Mouse (Mus musculus) spleen, adult 2 months (tissue): ENCODE data around the gene Baz1b. TPM values are rescaled to one million over a fixed set of nuclear protein-coding genes. Genes with fewer than 3 reads are reported as not detected.

Source experiments
- DNase-seq, 2 experiments: peaks; one replicate each; pipeline versions ENCODE4 v3.0.0 to v3.0.0-alpha.2; 2012 to 2021; ENCODE audit warnings: low spot score in 2 of 2, low read depth in 1 of 2
- H3K27ac ChIP-seq: fragments of 200-500 bp; 2 replicates; pipeline ENCODE4 v1.5.1; 2012; ENCODE audit warnings: low read length, inconsistent platforms; ENCODE audit not compliant: insufficient read depth
- H3K27me3 ChIP-seq: fragments of 200-500 bp; 2 replicates; pipeline ENCODE4 v1.6.1; 2012; ENCODE audit warnings: mild to moderate bottlenecking, moderate library complexity, low read length, inconsistent platforms; ENCODE audit not compliant: control insufficient read depth, insufficient read depth
- H3K36me3 ChIP-seq: fragments of 200-500 bp; 2 replicates; pipeline ENCODE4 v1.6.1; 2012; ENCODE audit warnings: mild to moderate bottlenecking, low read length, inconsistent platforms; ENCODE audit not compliant: control insufficient read depth, insufficient read depth
- H3K4me1 ChIP-seq: fragments of 200-500 bp; 2 replicates; pipeline ENCODE4 v1.6.1; 2011; ENCODE audit warnings: inconsistent platforms; ENCODE audit not compliant: control insufficient read depth, insufficient read depth, insufficient read length
- H3K4me3 ChIP-seq: fragments of 200-500 bp; 2 replicates; pipeline ENCODE4 v1.5.1; 2011; ENCODE audit warnings: mild to moderate bottlenecking, inconsistent platforms; ENCODE audit not compliant: insufficient read depth, insufficient read length; ENCODE audit errors: extremely low read depth
- CTCF ChIP-seq: fragments of 200-500 bp; IDR thresholded peaks from 2 replicates; pipeline ENCODE4 v1.5.1; 2011; ENCODE audit warnings: mild to moderate bottlenecking, inconsistent platforms; ENCODE audit not compliant: insufficient read depth, insufficient read length, insufficient replicate concordance; ENCODE audit errors: extremely low read depth
- POLR2A ChIP-seq: fragments of 200-500 bp; IDR thresholded peaks from 2 replicates; pipeline ENCODE4 v1.6.1; 2011; ENCODE audit warnings: low read depth, low read length, inconsistent platforms
- WGBS: fragments of 180-500 bp; shearing (Covaris S2); methylation state at CpG from one replicate; pipeline ENCODE4 v1.1.7; 2018; 5-methylcytosine and 5-hydroxymethylcytosine counted together
- polyA plus RNA-seq: library from polyadenylated mRNA; depleted of rRNA; stranded (reverse); fragments of >200 nt; gene quantifications from 2 replicates; pipeline ENCODE4 v1.2.3, GENCODE M21; 2012

The Baz1b gene
- polyA plus RNA-seq, 1 experiment, result 22.6 TPM

- no peak overlapping the region for H3K27ac ChIP-seq
- no peaks in the 10 kb centered on the region for H3K27me3 ChIP-seq
- H3K4me1 ChIP-seq, result no peaks in the 10 kb centered on the region
- 60% methylated on average over 8 of the region's 8 CpGs for WGBS
- H3K36me3 ChIP-seq, result no peaks in the 10 kb centered on the region
- TF ChIP-seq CTCF, result no peak
- TF ChIP-seq POLR2A, result no peak
- no peak for DNase-seq
- H3K4me3 ChIP-seq, result no peak overlapping the region
Measured at GRCm38 (mm10) chr5:135269451-135269850, 82.4 kb downstream of the Baz1b start.

- Histone ChIP-seq H3K27me3 (no peaks in the 10 kb centered on the region), H3K4me1 (no peaks in the 10 kb centered on the region), H3K4me3 (no peak overlapping the region), H3K27ac (no peak overlapping the region), H3K36me3 (no peaks in the 10 kb centered on the region)
- 81% methylated on average over 4 of the region's 4 CpGs for WGBS
- DNase-seq, result no peak
- TF ChIP-seq POLR2A, result no peak
- no peak for TF ChIP-seq CTCF
Measured at GRCm38 (mm10) chr5:135270361-135270760, 83.3 kb downstream of the Baz1b start.

GRCm38 (mm10) chr5:135271563-135272165 lies 84.6 kb downstream of the Baz1b start:
- H3K36me3 ChIP-seq, result no peaks in the 10 kb centered on the region
- no peaks in the 10 kb centered on the region for H3K27me3 ChIP-seq
- H3K4me1 ChIP-seq, result no peaks in the 10 kb centered on the region
- no peak overlapping the region for H3K27ac ChIP-seq
- no peak overlapping the region for H3K4me3 ChIP-seq
- DNase-seq, result no peak
- 88% methylated on average over 12 of the region's 12 CpGs for WGBS
- TF ChIP-seq POLR2A (no peak), CTCF (no peak)

GRCm38 (mm10) chr5:135274663-135275396 lies 87.8 kb downstream of the Baz1b start:
- Histone ChIP-seq H3K36me3 (no peaks in the 10 kb centered on the region), H3K27ac (no peak overlapping the region), H3K27me3 (no peaks in the 10 kb centered on the region), H3K4me1 (no peaks in the 10 kb centered on the region), H3K4me3 (no peak overlapping the region)
- DNase-seq, result no peak
- 74% methylated on average over 15 of the region's 15 CpGs for WGBS
- TF ChIP-seq CTCF (no peak), POLR2A (no peak)

- TF ChIP-seq POLR2A (no peak), CTCF (no peak)
Measured at GRCm38 (mm10) chr5:135276597-135276996, 89.5 kb downstream of the Baz1b start.

GRCm38 (mm10) chr5:135280226-135280625 lies 93.2 kb downstream of the Baz1b start:
- Histone ChIP-seq H3K27ac (no peak overlapping the region), H3K4me1 (no peaks in the 10 kb centered on the region), H3K4me3 (no peak overlapping the region), H3K27me3 (no peaks in the 10 kb centered on the region), H3K36me3 (no peaks in the 10 kb centered on the region)
- DNase-seq, result no peak
- no peak for TF ChIP-seq POLR2A
- TF ChIP-seq CTCF, result no peak
- 86% methylated on average over 9 of the region's 9 CpGs for WGBS

More at GRCm38 (mm10) chr5:135276597-135276996, 89.5 kb downstream of the Baz1b start:
- Histone ChIP-seq H3K27ac (no peak overlapping the region), H3K4me3 (no peak overlapping the region), H3K4me1 (no peaks in the 10 kb centered on the region), H3K36me3 (no peaks in the 10 kb centered on the region), H3K27me3 (no peaks in the 10 kb centered on the region)
- DNase-seq, result no peak
- 68% methylated on average over 36 of the region's 36 CpGs for WGBS

- TF ChIP-seq CTCF (no peak), POLR2A (no peak)
- WGBS, result 83% methylated on average over 3 of the region's 3 CpGs
Measured at GRCm38 (mm10) chr5:135285211-135285610, 98.1 kb downstream of the Baz1b start.

More at GRCm38 (mm10) chr5:135285211-135285610, 98.1 kb downstream of the Baz1b start:
- Histone ChIP-seq H3K27ac (no peak overlapping the region), H3K27me3 (no peaks in the 10 kb centered on the region), H3K4me3 (no peak overlapping the region), H3K4me1 (no peaks in the 10 kb centered on the region), H3K36me3 (no peaks in the 10 kb centered on the region)
- DNase-seq, result no peak
